ENCODE assay signal across 8 mouse cellular contexts in the genomic region with DNA sequence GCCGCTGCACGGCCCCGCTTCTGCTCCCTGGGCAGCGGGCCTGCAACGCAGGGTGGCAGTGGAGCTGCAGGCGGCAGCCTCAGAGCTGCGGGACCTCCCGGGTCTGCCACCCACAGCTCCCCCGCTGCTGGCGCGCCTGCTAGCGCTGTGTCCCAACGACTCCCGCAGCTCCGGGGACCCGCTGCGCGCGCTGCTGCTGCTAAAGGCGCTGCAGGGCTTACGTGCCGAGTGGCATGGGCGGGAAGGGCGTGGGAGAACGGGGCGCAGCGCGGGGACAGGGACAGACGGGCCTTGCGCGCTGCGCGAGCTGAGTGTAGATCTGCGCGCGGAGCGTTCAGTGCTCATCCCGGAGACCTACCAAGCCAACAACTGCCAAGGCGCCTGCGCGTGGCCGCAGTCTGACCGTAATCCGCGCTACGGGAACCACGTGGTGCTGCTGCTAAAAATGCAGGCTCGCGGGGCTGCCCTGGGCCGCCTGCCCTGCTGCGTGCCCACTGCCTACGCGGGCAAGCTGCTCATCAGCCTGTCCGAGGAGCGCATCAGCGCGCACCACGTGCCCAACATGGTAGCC. TPM values are rescaled to one million over a fixed set of nuclear protein-coding genes. Genes with fewer than 3 reads are reported as not detected.
DNase-seq lines count a peak whose midpoint lies in the region; ATAC-seq lines count a peak whose summit lies in the region.

No protein-coding gene starts in this region.

- H3K4me1 ChIP-seq in embryonic facial prominence, embryonic 15.5 days, result peaks cover 44% of the 10 kb centered on the region
- peaks cover 51% of the 10 kb centered on the region for H3K4me1 ChIP-seq in heart, embryonic 11.5 days (ENCODE audit: control insufficient read depth, insufficient read depth, low read length)
- H3K4me1 ChIP-seq in kidney, embryonic 14.5 days (ENCODE audit: control insufficient read depth, insufficient read depth, low read length), result peaks cover 40% of the 10 kb centered on the region
- H3K4me1 ChIP-seq in limb, embryonic 15.5 days, result peaks cover 50% of the 10 kb centered on the region
- H3K4me1 ChIP-seq in midbrain, embryonic 15.5 days, result peaks cover 37% of the 10 kb centered on the region

- peak overlapping the region; percentile 47 for H3K4me3 ChIP-seq in embryonic facial prominence, embryonic 15.5 days (replicated peaks)
- H3K4me3 ChIP-seq in heart, embryonic 11.5 days (ENCODE audit: low read depth, low read length), result peak overlapping the region; percentile 48
- peak overlapping the region; percentile 49 for H3K4me3 ChIP-seq in kidney, embryonic 14.5 days (ENCODE audit: low read length)
- H3K4me3 ChIP-seq in limb, embryonic 15.5 days, result peak overlapping the region; percentile 49
- H3K4me3 ChIP-seq in midbrain, embryonic 15.5 days, result peak overlapping the region; percentile 40

- H3K27ac ChIP-seq in embryonic facial prominence, embryonic 15.5 days (replicated peaks), result peak overlapping the region; percentile 86
- peak overlapping the region; percentile 64 for H3K27ac ChIP-seq in heart, embryonic 11.5 days (ENCODE audit: low read depth, low read length)
- peak overlapping the region; percentile 76 for H3K27ac ChIP-seq in kidney, embryonic 14.5 days (ENCODE audit: low read depth, low read length)
- peak overlapping the region; percentile 81 for H3K27ac ChIP-seq in limb, embryonic 15.5 days
- peak overlapping the region; percentile 81 for H3K27ac ChIP-seq in midbrain, embryonic 15.5 days

- H3K9ac ChIP-seq in embryonic facial prominence, embryonic 15.5 days, result peak overlapping the region; percentile 37
- H3K9ac ChIP-seq in heart, embryonic 11.5 days (ENCODE audit: low read depth, low read length), result peak overlapping the region; percentile 73
- H3K9ac ChIP-seq in kidney, embryonic 14.5 days (ENCODE audit: low read depth, low read length), result peak overlapping the region; percentile 73
- peak overlapping the region; percentile 35 for H3K9ac ChIP-seq in limb, embryonic 15.5 days
- H3K9ac ChIP-seq in midbrain, embryonic 15.5 days, result peak overlapping the region; percentile 45

- H3K9me3 ChIP-seq in embryonic facial prominence, embryonic 15.5 days (replicated peaks), result no peaks in the 10 kb centered on the region
- no peaks in the 10 kb centered on the region for H3K9me3 ChIP-seq in heart, embryonic 11.5 days (replicated peaks; ENCODE audit: control insufficient read depth, low read length)
- H3K9me3 ChIP-seq in kidney, embryonic 14.5 days (ENCODE audit: control insufficient read depth, low read length), result no peaks in the 10 kb centered on the region
- H3K9me3 ChIP-seq in limb, embryonic 15.5 days, result no peaks in the 10 kb centered on the region
- H3K9me3 ChIP-seq in midbrain, embryonic 15.5 days, result no peaks in the 10 kb centered on the region

- peak overlapping the region; percentile 92 for H3K4me2 ChIP-seq in embryonic facial prominence, embryonic 15.5 days (replicated peaks)
- peak overlapping the region; percentile 96 for H3K4me2 ChIP-seq in heart, embryonic 11.5 days
- peak overlapping the region; percentile 96 for H3K4me2 ChIP-seq in kidney, embryonic 14.5 days (replicated peaks; ENCODE audit: low read depth, low read length)
- peak overlapping the region; percentile 95 for H3K4me2 ChIP-seq in limb, embryonic 15.5 days
- H3K4me2 ChIP-seq in midbrain, embryonic 15.5 days, result peak overlapping the region; percentile 71

- under 1% methylated on average over 55 of the region's 58 CpGs for WGBS in embryonic facial prominence, embryonic 15.5 days
- 1% methylated on average over 57 of the region's 58 CpGs for WGBS in heart, embryonic 11.5 days (ENCODE audit: insufficient replicate concordance)
- WGBS in kidney, embryonic 14.5 days, result 1% methylated on average over 57 of the region's 58 CpGs
- WGBS in limb, embryonic 15.5 days, result 1% methylated on average over 54 of the region's 58 CpGs
- WGBS in midbrain, embryonic 15.5 days, result 1% methylated on average over 58 of the region's 58 CpGs

- peak; percentile 72 for DNase-seq in urinary bladder, postnatal 14 days (ENCODE audit: low spot score)
- DNase-seq in urinary bladder, adult 2 months (ENCODE audit: low spot score), result no peak
- peak; percentile 67 for DNase-seq in splenic B cell, adult 2 months (ENCODE audit: low read depth, low spot score)

- peaks cover 26% of the 10 kb centered on the region for H3K27me3 ChIP-seq in embryonic facial prominence, embryonic 15.5 days
- peaks cover 11% of the 10 kb centered on the region for H3K27me3 ChIP-seq in heart, embryonic 11.5 days (ENCODE audit: control insufficient read depth, insufficient read depth, low read length)
- peaks cover 14% of the 10 kb centered on the region for H3K27me3 ChIP-seq in kidney, embryonic 14.5 days (ENCODE audit: control insufficient read depth, insufficient read depth, low read length)
- peaks cover 30% of the 10 kb centered on the region for H3K27me3 ChIP-seq in limb, embryonic 15.5 days
- H3K27me3 ChIP-seq in midbrain, embryonic 15.5 days (replicated peaks), result peaks cover 31% of the 10 kb centered on the region
- no peaks in the 10 kb centered on the region for H3K27me3 ChIP-seq in splenic B cell, adult 2 months (ENCODE audit: control insufficient read depth, insufficient read depth, low read length, poor library complexity, severe bottlenecking)

- H3K36me3 ChIP-seq in embryonic facial prominence, embryonic 15.5 days, result peaks cover 33% of the 10 kb centered on the region
- peaks cover 16% of the 10 kb centered on the region for H3K36me3 ChIP-seq in heart, embryonic 11.5 days (ENCODE audit: control insufficient read depth, insufficient read depth, low read length)
- H3K36me3 ChIP-seq in kidney, embryonic 14.5 days (ENCODE audit: control insufficient read depth, insufficient read depth, low read length), result peaks cover 28% of the 10 kb centered on the region
- H3K36me3 ChIP-seq in limb, embryonic 15.5 days, result peaks cover 32% of the 10 kb centered on the region
- H3K36me3 ChIP-seq in midbrain, embryonic 15.5 days (replicated peaks), result peaks cover 23% of the 10 kb centered on the region
- peaks cover 5% of the 10 kb centered on the region for H3K36me3 ChIP-seq in splenic B cell, adult 2 months (ENCODE audit: control insufficient read depth, insufficient read depth, low read length, poor library complexity, severe bottlenecking)

- peak; percentile 80 for ATAC-seq in embryonic facial prominence, embryonic 15.5 days (ENCODE audit: insufficient number of reproducible peaks, low FRiP score, low TSS enrichment, low read depth)
- ATAC-seq in heart, embryonic 11.5 days (replicated peaks; ENCODE audit: insufficient number of reproducible peaks, low FRiP score, low TSS enrichment), result peak; percentile 13; the same call in 1 of the 2 replicates
- ATAC-seq in kidney, embryonic 14.5 days (ENCODE audit: low FRiP score, low TSS enrichment), result peak; percentile 48
- peak; percentile 55 for ATAC-seq in limb, embryonic 15.5 days (ENCODE audit: insufficient number of reproducible peaks, low FRiP score, low TSS enrichment, low read depth)
- ATAC-seq in midbrain, embryonic 15.5 days (replicated peaks), result peak; percentile 89

RNA-seq across cellular contexts. Expression of a gene that starts 2.1 kb away (rescaled TPM):
- polyA plus RNA-seq in urinary bladder, adult 2 months (2012; rRNA removed), result 0.40 and 0.62 TPM in 2 replicates
- 0.09 TPM in 1 of 2 replicates, not detected in the other for polyA plus RNA-seq in embryonic facial prominence, embryonic 15.5 days (2015; fragmentation: Nextera tagmentation; extraction: Ambion mirVana)
- polyA plus RNA-seq in heart, embryonic 11.5 days (2014; fragmentation: Nextera tagmentation; extraction: Ambion mirVana), result 0.11 TPM in 1 of 2 replicates, not detected in the other
- not detected in 2 replicates for polyA plus RNA-seq in kidney, embryonic 14.5 days (2014; fragmentation: Nextera tagmentation; extraction: Ambion mirVana)
- not detected in 2 replicates for polyA plus RNA-seq in limb, embryonic 15.5 days (2015; fragmentation: Nextera tagmentation; extraction: Ambion mirVana)
- 0.10 TPM in 2 replicates for polyA plus RNA-seq in midbrain, embryonic 15.5 days (2015; fragmentation: Nextera tagmentation; extraction: Ambion mirVana)

RNA-seq across cellular contexts. Expression of a gene that starts 6.2 kb away (rescaled TPM):
- 1.0 and 1.3 TPM in 2 replicates for polyA plus RNA-seq in urinary bladder, adult 2 months (2012; rRNA removed)
- polyA plus RNA-seq in embryonic facial prominence, embryonic 15.5 days (2015; fragmentation: Nextera tagmentation; extraction: Ambion mirVana), result 10.0 and 13.8 TPM in 2 replicates
- polyA plus RNA-seq in heart, embryonic 11.5 days (2014; fragmentation: Nextera tagmentation; extraction: Ambion mirVana), result 8.0 and 10.0 TPM in 2 replicates
- 4.4 and 5.2 TPM in 2 replicates for polyA plus RNA-seq in kidney, embryonic 14.5 days (2014; fragmentation: Nextera tagmentation; extraction: Ambion mirVana)
- 7.5 and 26.8 TPM in 2 replicates for polyA plus RNA-seq in limb, embryonic 15.5 days (2015; fragmentation: Nextera tagmentation; extraction: Ambion mirVana)
- polyA plus RNA-seq in midbrain, embryonic 15.5 days (2015; fragmentation: Nextera tagmentation; extraction: Ambion mirVana), result 0.59 and 1.0 TPM in 2 replicates

RNA-seq across cellular contexts. Expression of a gene that starts 8.7 kb away (rescaled TPM):
- 60.6 and 79.2 TPM in 2 replicates for polyA plus RNA-seq in urinary bladder, adult 2 months (2012; rRNA removed)
- polyA plus RNA-seq in embryonic facial prominence, embryonic 15.5 days (2015; fragmentation: Nextera tagmentation; extraction: Ambion mirVana), result 121 and 125 TPM in 2 replicates
- 89.0 and 97.7 TPM in 2 replicates for polyA plus RNA-seq in heart, embryonic 11.5 days (2014; fragmentation: Nextera tagmentation; extraction: Ambion mirVana)
- 121 and 126 TPM in 2 replicates for polyA plus RNA-seq in kidney, embryonic 14.5 days (2014; fragmentation: Nextera tagmentation; extraction: Ambion mirVana)
- polyA plus RNA-seq in limb, embryonic 15.5 days (2015; fragmentation: Nextera tagmentation; extraction: Ambion mirVana), result 119 and 124 TPM in 2 replicates
- polyA plus RNA-seq in midbrain, embryonic 15.5 days (2015; fragmentation: Nextera tagmentation; extraction: Ambion mirVana), result 130 and 147 TPM in 2 replicates

RNA-seq across cellular contexts. Expression of a gene that starts 9.1 kb away (rescaled TPM):
- polyA plus RNA-seq in urinary bladder, adult 2 months (2012; rRNA removed), result 47.0 and 47.7 TPM in 2 replicates
- polyA plus RNA-seq in embryonic facial prominence, embryonic 15.5 days (2015; fragmentation: Nextera tagmentation; extraction: Ambion mirVana), result 68.1 and 79.7 TPM in 2 replicates
- 68.6 and 68.7 TPM in 2 replicates for polyA plus RNA-seq in heart, embryonic 11.5 days (2014; fragmentation: Nextera tagmentation; extraction: Ambion mirVana)
- polyA plus RNA-seq in kidney, embryonic 14.5 days (2014; fragmentation: Nextera tagmentation; extraction: Ambion mirVana), result 101 and 102 TPM in 2 replicates
- polyA plus RNA-seq in limb, embryonic 15.5 days (2015; fragmentation: Nextera tagmentation; extraction: Ambion mirVana), result 59.0 and 71.7 TPM in 2 replicates
- 60.3 and 62.6 TPM in 2 replicates for polyA plus RNA-seq in midbrain, embryonic 15.5 days (2015; fragmentation: Nextera tagmentation; extraction: Ambion mirVana)

RNA-seq across cellular contexts. Expression of a gene that starts 19.3 kb away (rescaled TPM):
- polyA plus RNA-seq in urinary bladder, adult 2 months (2012; rRNA removed), result 566 and 709 TPM in 2 replicates
- 1,751 and 1,885 TPM in 2 replicates for polyA plus RNA-seq in embryonic facial prominence, embryonic 15.5 days (2015; fragmentation: Nextera tagmentation; extraction: Ambion mirVana)
- 1,894 and 1,935 TPM in 2 replicates for polyA plus RNA-seq in heart, embryonic 11.5 days (2014; fragmentation: Nextera tagmentation; extraction: Ambion mirVana)
- polyA plus RNA-seq in kidney, embryonic 14.5 days (2014; fragmentation: Nextera tagmentation; extraction: Ambion mirVana), result 1,867 and 1,944 TPM in 2 replicates
- polyA plus RNA-seq in limb, embryonic 15.5 days (2015; fragmentation: Nextera tagmentation; extraction: Ambion mirVana), result 1,708 and 1,872 TPM in 2 replicates
- polyA plus RNA-seq in midbrain, embryonic 15.5 days (2015; fragmentation: Nextera tagmentation; extraction: Ambion mirVana), result 1,243 and 1,388 TPM in 2 replicates

Comparison
In these comparisons a context has a peak if more than half of its experiments do, and no peak if none do; other contexts are left out.
1. ATAC-seq: peak in every context shown above with its lines; median percentile 89 in midbrain, embryonic 15.5 days; 80 in embryonic facial prominence, embryonic 15.5 days; 55 in limb, embryonic 15.5 days; 48 in kidney, embryonic 14.5 days; 13 in heart, embryonic 11.5 days.